Mouse (Mus musculus) frontal cortex, adult 2 months (tissue): ENCODE results near the gene Cbarp. TPM values are rescaled to one million over a fixed set of nuclear protein-coding genes. Genes with fewer than 3 reads are reported as not detected.

Experiments
- DNase-seq, 2 experiments: peaks; one replicate each; pipeline ENCODE4 v3.0.0; 2022; ENCODE audit warnings: low spot score in 1 of 2; ENCODE audit errors: extremely low spot score in 1 of 2
- polyA plus RNA-seq: library from polyadenylated mRNA; depleted of rRNA; stranded (reverse); fragments of >200 nt; gene quantifications from 2 replicates; pipeline ENCODE4 v1.2.3, GENCODE M21; 2012

Gene Cbarp
- polyA plus RNA-seq, 1 experiment = 252 TPM

DNA sequence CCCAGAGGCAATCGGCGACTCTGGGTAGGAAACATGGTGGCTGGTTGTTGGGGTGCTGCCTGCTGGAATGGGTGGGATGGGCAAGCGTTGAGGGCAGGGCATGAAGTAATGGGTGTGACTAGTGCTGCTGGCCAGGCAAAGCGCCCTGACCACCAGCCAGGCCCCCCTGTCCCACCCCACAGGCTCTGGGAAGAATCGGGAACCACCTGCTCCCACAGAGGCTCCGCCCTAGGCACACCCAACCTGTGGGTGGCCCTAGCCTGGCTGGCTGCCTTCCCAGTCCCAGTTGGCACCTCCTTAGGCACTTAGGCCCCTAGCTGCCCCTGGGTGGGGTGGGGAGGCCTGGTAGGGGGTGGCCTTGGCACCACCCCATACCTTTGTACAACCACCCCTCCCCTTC, 5.3 kb upstream of the Cbarp start:
- peak in 1 of 2 experiments; percentile 50 for DNase-seq

DNA sequence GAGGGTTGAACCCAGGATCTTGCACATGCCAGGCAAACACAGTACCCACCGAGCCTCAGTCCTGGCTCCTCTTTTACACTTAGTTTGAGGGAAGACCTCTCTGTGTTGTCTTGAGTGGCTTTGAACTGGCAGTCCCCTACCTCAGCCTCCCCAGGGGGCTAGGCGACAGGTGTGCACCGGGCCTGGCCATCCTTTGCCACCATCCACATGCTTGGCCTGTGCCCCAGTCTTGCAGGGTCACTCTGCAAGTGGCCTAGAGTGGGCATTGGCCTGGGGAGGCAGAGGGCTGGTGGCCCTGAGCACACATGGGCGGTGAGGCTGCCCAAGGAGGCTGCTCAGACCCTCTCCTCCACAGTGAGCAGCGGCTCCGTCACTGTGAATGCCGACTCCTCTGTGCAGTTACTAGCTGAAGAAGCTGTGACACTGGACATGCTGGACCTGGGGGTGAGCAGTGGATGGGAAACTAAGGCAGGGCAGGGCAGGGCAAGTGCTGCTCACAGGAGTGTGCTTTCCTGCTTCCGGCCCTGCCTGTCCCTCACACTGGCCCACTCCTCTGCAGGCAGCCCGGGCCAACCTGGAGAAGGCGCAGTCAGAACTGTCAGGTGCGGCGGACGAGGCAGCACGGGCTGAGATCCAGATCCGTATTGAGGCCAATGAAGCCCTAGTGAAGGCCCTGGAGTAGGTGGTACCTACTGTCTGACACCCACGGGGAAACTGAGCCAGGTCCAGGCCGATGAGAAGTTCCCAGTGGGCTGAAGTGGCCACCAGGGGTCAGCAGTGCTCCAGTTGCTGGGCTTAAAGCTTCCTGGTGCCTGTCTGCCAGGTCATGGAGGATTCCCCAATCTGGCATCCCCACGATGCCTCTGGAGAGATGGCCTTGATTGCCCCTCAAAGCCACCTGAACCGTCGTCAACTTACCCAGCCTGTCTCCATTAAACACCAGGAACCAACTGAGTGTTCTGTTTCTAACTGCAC, 4.5 kb upstream of the Cbarp start:
- peak in 1 of 2 experiments; percentile 82 for DNase-seq

DNA sequence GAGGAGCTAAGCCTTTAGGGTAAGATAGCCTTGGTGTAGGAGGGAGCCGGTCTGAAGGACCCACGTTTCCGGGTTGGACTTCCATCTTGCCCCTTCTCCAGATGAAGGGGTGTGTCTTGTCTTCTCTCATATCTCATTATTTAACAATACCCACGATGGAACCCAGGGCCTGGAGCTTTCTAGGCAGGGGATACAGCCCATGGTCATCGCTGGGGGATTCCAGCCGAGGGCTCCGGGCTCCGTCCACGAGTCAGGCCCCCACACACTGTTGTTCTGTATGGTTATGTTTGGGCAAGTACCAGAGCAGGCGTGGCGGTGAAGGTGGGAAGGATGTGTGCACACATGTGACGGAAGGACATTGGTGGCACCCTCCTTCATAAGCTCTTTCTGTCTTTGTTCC, 3.5 kb upstream of the Cbarp start:
- DNase-seq = no peak

GRCm38 (mm10) chr10:80143664-80144063, 3.0 kb upstream of the Cbarp start:
- no peak for DNase-seq

- no peak for DNase-seq
Measured at GRCm38 (mm10) chr10:80142530-80142925, 1.9 kb upstream of the Cbarp start.

- peak; percentile 95 to 98 for DNase-seq
Measured at GRCm38 (mm10) chr10:80141786-80142529, 1.3 kb upstream of the Cbarp start.

GRCm38 (mm10) chr10:80141243-80141642, 608 bp upstream of the Cbarp start:
- peak; percentile 94 to 98 for DNase-seq

DNA sequence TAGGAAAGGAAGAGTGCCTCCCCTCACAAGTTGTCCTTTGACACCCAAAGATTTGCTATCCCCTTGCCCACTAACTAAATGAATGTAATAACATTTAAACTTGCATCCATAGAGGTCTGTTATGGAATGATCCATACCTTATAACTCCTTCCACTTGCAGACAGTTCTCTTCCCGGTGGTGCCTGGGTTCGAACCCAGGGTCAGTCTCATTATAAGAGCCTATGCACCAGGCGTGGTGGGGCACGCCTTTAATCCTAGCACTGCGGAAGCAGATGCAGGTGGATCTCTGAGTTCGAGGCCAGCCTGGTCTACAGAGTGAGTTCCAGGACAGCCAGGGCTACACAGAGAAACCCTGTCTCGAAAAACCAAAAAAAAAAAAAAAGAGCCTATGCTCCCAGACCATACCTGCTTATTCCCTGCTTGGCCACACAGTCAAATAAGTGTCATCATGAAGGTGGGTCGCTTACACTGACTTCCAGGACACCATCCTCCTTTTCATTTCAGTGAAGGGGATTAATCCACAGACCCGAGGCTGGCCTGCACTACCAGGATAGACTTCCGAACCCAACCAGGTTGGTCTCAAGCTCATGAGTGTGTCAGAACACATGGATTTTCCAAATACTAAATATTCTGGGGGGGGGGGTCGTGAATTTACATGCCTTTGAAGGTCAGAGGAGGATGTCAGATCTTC, 515 bp downstream of the Cbarp start:
- no peak for DNase-seq

- DNase-seq = no peak
Measured at GRCm38 (mm10) chr10:80139439-80139775, 1.2 kb downstream of the Cbarp start.

DNA sequence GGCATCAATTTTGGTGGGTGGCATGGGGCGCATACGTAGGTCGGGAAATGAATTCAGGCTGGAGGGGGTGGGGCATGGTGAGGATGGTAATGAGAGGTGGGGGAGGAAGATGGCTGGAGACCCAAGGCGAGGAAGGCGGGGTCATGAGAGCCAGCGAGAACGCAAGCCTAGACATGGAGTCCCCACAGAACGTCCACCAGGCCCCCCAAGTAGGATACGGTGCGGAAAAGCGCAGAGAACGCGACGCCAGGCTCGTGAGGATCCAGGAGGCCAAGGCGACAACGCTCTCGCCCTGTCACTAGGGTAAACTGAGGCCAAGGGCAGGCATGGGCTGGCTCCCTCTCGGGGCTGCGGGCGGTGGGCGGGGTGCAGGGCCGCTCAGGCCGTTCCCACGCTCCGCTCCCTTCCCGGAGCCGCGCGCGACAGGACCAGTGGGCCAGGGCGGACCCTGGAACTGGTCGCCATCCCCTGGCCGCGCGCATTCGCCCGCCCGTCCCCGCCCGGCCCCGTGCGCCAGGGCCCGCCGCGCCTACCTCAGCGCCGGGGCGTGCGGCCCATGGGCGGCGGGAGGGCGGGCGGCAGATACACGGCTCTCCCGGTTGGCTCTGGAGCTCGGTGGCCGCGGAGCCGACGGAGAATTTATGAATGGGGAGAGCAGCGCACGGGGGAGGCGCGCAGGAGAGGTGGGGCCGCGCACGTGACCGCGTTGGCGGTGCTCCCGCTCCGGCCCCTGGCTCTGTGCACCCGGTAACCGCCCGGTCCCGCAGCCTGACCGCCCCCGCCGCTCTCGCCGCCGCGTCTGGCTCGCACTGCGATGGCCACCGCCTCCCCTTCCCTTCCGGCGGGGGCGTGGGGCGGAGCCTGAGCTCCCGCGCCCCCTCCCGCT, 1.8 kb downstream of the Cbarp start, which contains the start of gene Atp5d:
TSS of gene Atp5d (plus strand) at position 80 of the 886 bp plus-strand sequence.
- DNase-seq = peak in 1 of 2 experiments; percentile 82

GRCm38 (mm10) chr10:80137626-80138552, 2.7 kb downstream of the Cbarp start:
- peak in 1 of 2 experiments; percentile 69 for DNase-seq

DNA sequence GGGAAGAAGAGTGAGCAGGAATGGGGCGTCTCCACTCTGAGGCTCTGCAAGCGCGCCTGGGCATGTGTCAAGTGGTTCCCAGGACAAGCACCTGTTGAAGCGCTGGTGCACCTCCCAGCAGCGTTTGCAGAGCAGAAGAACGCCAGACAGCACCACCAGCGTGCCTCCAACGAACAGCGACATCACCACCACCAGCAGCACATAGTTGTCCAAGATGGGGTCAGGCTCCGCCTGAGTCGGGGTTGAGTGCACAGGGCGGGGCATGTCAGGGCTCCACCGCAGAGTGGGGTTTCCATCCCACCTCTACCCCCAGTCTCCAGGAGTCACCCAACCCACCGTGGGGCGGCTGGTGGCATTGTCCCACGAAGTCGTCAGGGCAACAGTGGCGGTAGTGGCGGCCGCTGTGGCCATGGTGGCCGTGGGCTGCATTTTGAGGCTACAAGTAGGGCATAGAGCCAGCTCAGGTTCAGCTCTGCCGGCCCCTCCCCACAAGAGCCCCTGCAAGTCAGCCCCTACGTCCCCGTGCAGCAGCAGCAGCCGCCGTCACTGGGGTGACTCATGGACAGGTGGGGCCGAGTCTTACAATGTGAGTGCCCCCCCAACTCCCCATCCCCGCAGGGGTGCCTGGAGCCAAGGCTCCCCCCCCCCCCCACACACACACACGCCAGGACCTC, 3.5 kb downstream of the Cbarp start:
- peak in 1 of 2 experiments; percentile 71 for DNase-seq

GRCm38 (mm10) chr10:80136179-80136951, 4.3 kb downstream of the Cbarp start:
- no peak for DNase-seq

DNA sequence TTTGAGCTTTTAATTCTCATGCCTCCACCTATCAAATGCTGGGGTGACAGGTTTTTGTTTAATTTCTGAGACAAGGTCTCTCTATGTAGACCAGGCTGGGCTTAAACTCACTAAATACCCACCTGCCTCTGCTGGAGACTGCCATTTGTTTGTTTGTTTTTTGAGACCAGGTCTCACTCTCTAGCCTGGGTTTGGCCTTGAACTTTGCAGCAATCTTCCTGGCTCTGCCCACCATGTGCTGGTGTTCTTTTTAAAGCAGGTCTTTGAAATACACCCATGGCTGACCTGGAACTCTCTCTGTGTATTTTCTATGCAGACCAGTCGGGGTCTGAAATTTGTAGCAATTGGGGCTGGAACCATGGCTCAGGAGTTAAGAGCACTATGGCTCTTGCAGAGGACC, 5.0 kb downstream of the Cbarp start:
- no peak for DNase-seq

DNA sequence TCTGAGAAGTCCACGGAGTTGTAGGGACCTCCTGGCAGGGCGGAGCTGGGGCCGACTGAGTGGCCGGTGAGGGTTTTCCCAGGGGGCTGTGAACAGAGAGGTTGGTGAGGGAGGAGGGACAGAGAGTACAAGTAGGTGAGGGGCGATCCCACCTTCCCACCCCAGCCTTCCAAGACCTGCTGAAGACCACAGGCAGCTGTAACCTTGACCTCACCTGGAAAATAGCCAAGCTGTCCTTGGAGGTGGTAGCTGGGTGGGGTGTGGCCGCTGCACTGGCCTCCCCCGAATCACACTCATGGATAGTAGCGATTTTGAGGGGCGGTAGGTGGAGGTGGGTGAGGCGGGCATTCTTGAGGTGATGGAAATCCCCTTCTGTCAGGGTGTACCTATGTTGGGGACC, 5.5 kb downstream of the Cbarp start:
- DNase-seq = no peak

DNA sequence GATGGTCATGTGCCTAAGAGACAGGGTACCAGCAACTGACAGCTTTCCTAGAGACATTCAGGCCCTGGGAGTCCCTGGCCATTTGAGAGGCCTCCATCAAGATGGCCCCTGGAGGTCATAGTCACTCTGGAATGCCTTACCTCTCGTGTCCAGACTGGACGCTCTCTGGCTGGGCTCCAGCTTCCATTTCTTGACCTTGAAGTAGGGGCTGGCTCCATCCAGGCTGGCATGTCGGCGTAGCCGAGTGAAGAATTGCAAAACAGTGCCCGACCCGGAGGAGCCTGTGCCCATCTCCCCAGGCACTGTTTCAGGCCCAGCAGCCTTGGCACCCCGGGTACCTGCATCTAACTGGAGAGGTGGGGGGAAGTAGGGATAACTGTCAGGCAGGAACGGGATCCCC, 6.2 kb downstream of the Cbarp start:
- DNase-seq = no peak

GRCm38 (mm10) chr10:80133226-80133849, 7.3 kb downstream of the Cbarp start:
- no peak for DNase-seq
